ENCODE assay signal across 10 mouse cellular contexts in genomic region chr5:32446394-32446793, GRCm38 (mm10). TPM values are rescaled to one million over a fixed set of nuclear protein-coding genes. Genes with fewer than 3 reads are reported as not detected.
DNase-seq lines count a peak whose midpoint lies in the region; ATAC-seq and TF ChIP-seq lines count a peak whose summit lies in the region.
"Had no signal": no experiment of that assay in that cellular context is flagged by ENCODE, and none has a peak within 500 bp of the region (broad histone marks: within the 10 kb centered on the region; RNA-seq: fewer than 3 reads in every experiment).

No protein-coding gene starts in this region.

- no peak overlapping the region for H3K4me3 ChIP-seq in liver, adult 2 months (ENCODE audit: insufficient read depth, low read depth, low read length)
- H3K4me3 ChIP-seq in heart, postnatal 0 days (ENCODE audit: low read depth, low read length), result no peak overlapping the region
- no peak overlapping the region for H3K4me3 ChIP-seq in hindbrain, embryonic 13.5 days
- H3K4me3 ChIP-seq: neural tube, embryonic 13.5 days had no signal

- peak; percentile 81 for ATAC-seq in heart, postnatal 0 days (ENCODE audit: insufficient read depth, low read depth)
- no peak for ATAC-seq in granulocyte monocyte progenitor cell, adult 5-6 weeks (replicated peaks; ENCODE audit: poor library complexity, severe bottlenecking)
- no peak for ATAC-seq in hindbrain, embryonic 13.5 days (ENCODE audit: low FRiP score)

- H3K27ac ChIP-seq in liver, adult 2 months (replicated peaks; ENCODE audit: insufficient read depth, low read depth, low read length), result no peak overlapping the region
- H3K27ac ChIP-seq in heart, postnatal 0 days (ENCODE audit: low read depth), result peak overlapping the region; percentile 85
- H3K27ac ChIP-seq in hindbrain, embryonic 13.5 days, result no peak overlapping the region
- H3K27ac ChIP-seq: neural tube, embryonic 13.5 days had no signal

- 47% methylated on average over 5 of the region's 5 CpGs for WGBS in liver, adult 2 months
- 44% methylated on average over 5 of the region's 5 CpGs for WGBS in heart, postnatal 0 days
- 46% methylated on average over 5 of the region's 5 CpGs for WGBS in hindbrain, embryonic 13.5 days

- TF ChIP-seq CTCF in liver, adult 2 months (IDR thresholded peaks at IDR 0.05; ENCODE audit: low read depth, low read length), result no peak
- no peak for TF ChIP-seq CTCF in heart, postnatal 0 days (IDR thresholded peaks at IDR 0.05; ENCODE audit: low read depth)

- no peaks in the 10 kb centered on the region for H3K79me2 ChIP-seq in liver, adult 2 months (ENCODE audit: control insufficient read depth, insufficient read depth, low read length)

- H3K9ac ChIP-seq in liver, adult 2 months (ENCODE audit: low read depth, low read length), result 0 out of 2 replicates have a peak overlapping the region, but pooled peaks have one; percentile 29
- no peak overlapping the region for H3K9ac ChIP-seq in heart, postnatal 0 days (replicated peaks; ENCODE audit: low read depth, low read length)
- H3K9ac ChIP-seq in hindbrain, embryonic 13.5 days, result no peak overlapping the region
- H3K9ac ChIP-seq: neural tube, embryonic 13.5 days had no signal

- no peak for TF ChIP-seq POLR2A in liver, adult 2 months (IDR thresholded peaks at IDR 0.05; ENCODE audit: extremely low read depth, insufficient read depth, low read length)

- no peaks in the 10 kb centered on the region for H3K36me3 ChIP-seq in liver, adult 2 months (ENCODE audit: control insufficient read depth, insufficient read depth, low read length)
- no peaks in the 10 kb centered on the region for H3K36me3 ChIP-seq in heart, postnatal 0 days (replicated peaks; ENCODE audit: control insufficient read depth, insufficient read depth, low read length)
- no peaks in the 10 kb centered on the region for H3K36me3 ChIP-seq in hindbrain, embryonic 13.5 days
- H3K36me3 ChIP-seq: neural tube, embryonic 13.5 days had no signal

- H3K4me2 ChIP-seq in heart, postnatal 0 days (ENCODE audit: low read depth, low read length), result peak overlapping the region; percentile 21; the same call in 1 of the 2 replicates
- no peak overlapping the region for H3K4me2 ChIP-seq in hindbrain, embryonic 13.5 days
- H3K4me2 ChIP-seq: neural tube, embryonic 13.5 days had no signal

- H3K4me1 ChIP-seq in liver, adult 2 months (ENCODE audit: control insufficient read depth, insufficient read depth, low read length), result peaks cover 8% of the 10 kb centered on the region; the same call in 1 of the 2 replicates
- H3K4me1 ChIP-seq in heart, postnatal 0 days (ENCODE audit: control insufficient read depth, insufficient read depth), result peaks cover 8% of the 10 kb centered on the region; the same call in 1 of the 2 replicates
- H3K4me1 ChIP-seq in hindbrain, embryonic 13.5 days (replicated peaks), result no peaks in the 10 kb centered on the region
- H3K4me1 ChIP-seq: neural tube, embryonic 13.5 days had no signal

- no peak for TF ChIP-seq EP300 in heart, postnatal 0 days (IDR thresholded peaks at IDR 0.05; ENCODE audit: low read depth)

- H3K9me3 ChIP-seq in heart, postnatal 0 days (replicated peaks; ENCODE audit: control insufficient read depth, low read length), result no peaks in the 10 kb centered on the region
- H3K9me3 ChIP-seq in hindbrain, embryonic 13.5 days, result no peaks in the 10 kb centered on the region
- H3K9me3 ChIP-seq: neural tube, embryonic 13.5 days had no signal

- no peaks in the 10 kb centered on the region for H3K27me3 ChIP-seq in liver, adult 2 months (ENCODE audit: control insufficient read depth, insufficient read depth, low read length)
- H3K27me3 ChIP-seq in heart, postnatal 0 days (ENCODE audit: control insufficient read depth, insufficient read depth, low read length), result no peaks in the 10 kb centered on the region
- no peaks in the 10 kb centered on the region for H3K27me3 ChIP-seq in hindbrain, embryonic 13.5 days
- H3K27me3 ChIP-seq: neural tube, embryonic 13.5 days had no signal

- peak; percentile 94 for DNase-seq in liver, adult 2 months (ENCODE audit: extremely low read depth, low read depth, low spot score)
- DNase-seq in liver, result no peak
- peak; percentile 48 to 75 for DNase-seq in gastrocnemius, adult 8-10 months (ENCODE audit: low spot score in 2 of 2)
- DNase-seq in heart, postnatal 0 days (ENCODE audit: low spot score), result peak; percentile 78
- DNase-seq in retina, postnatal 1 day, result peak; percentile 54
- DNase-seq in MN1 (ENCODE audit: low spot score), result no peak
- DNase-seq: lung, postnatal 36 days had no signal

RNA-seq across cellular contexts. Expression of gene Ppp1cb, which starts 12.2 kb away (rescaled TPM):
- 104 and 107 TPM in 2 replicates for total RNA-seq in liver, adult 2 months (2014; rRNA removed)
- 11.9 and 12.1 TPM in 2 replicates for polyA plus RNA-seq in liver, adult 2 months (2012; rRNA removed)
- total RNA-seq in gastrocnemius, adult 8-10 months (2022), result 100 to 1,000 TPM; 442 to 503 (median 471) TPM
- total RNA-seq in heart, postnatal 0 days (2014; rRNA removed; ENCODE audit: low replicate concordance), result 155 and 171 TPM in 2 replicates
- 278 and 287 TPM in 2 replicates for polyA plus RNA-seq in heart, postnatal 0 days (2015; fragmentation: Nextera tagmentation; extraction: Ambion mirVana)
- total RNA-seq in granulocyte monocyte progenitor cell, adult 5-6 weeks (2014; fragmentation: Nextera tagmentation), result 112 and 221 TPM in 2 replicates
- total RNA-seq in granulocyte monocyte progenitor cell, adult 5-6 weeks (2017), result 282 and 366 TPM in 2 replicates
- polyA plus RNA-seq in hindbrain, embryonic 13.5 days (2015; fragmentation: Nextera tagmentation; extraction: Ambion mirVana), result 205 and 207 TPM in 2 replicates

Comparison
In these comparisons a context has a peak if more than half of its experiments do, and no peak if none do; other contexts are left out.
1. DNase-seq: peak in liver, adult 2 months (single experiment), gastrocnemius, adult 8-10 months (2 of 2), heart, postnatal 0 days (single experiment) and retina, postnatal 1 day (single experiment); none in liver (single experiment) and MN1 (single experiment).